Mouse (Mus musculus) liver, embryonic 11.5 days (tissue): ENCODE results near the gene Hivep3. TPM values are rescaled to one million over a fixed set of nuclear protein-coding genes. Genes with fewer than 3 reads are reported as not detected.

Source experiments
- ATAC-seq: fragments of 200-750 bp; cut with Nextera tagmentation; replicated peaks from 2 replicates; pipeline ENCODE4 v1.8.0; 2017; ENCODE audit warnings: moderate number of reproducible peaks, mild to moderate bottlenecking, moderate TSS enrichment, moderate library complexity; ENCODE audit not compliant: low FRiP score
- DNase-seq: peaks from one replicate; pipeline ENCODE4 v3.0.0-alpha.2; 2017; ENCODE audit warnings: low spot score
- H3K27ac ChIP-seq: fragments of 300-500 bp; sonication (generic); 2 replicates; pipeline ENCODE4 v1.5.1; 2014; ENCODE audit warnings: mild to moderate bottlenecking, low read depth, low read length, control low read depth
- H3K27me3 ChIP-seq: fragments of 300-500 bp; sonication (generic); replicated peaks from 2 replicates; pipeline ENCODE4 v1.6.1; 2014; ENCODE audit warnings: low read length, mixed read lengths; ENCODE audit not compliant: control insufficient read depth, insufficient read depth
- H3K36me3 ChIP-seq: fragments of 300-500 bp; sonication (generic); 2 replicates; pipeline ENCODE4 v1.6.1; 2014; ENCODE audit warnings: mild to moderate bottlenecking, low read length, moderate library complexity, mixed read lengths; ENCODE audit not compliant: control insufficient read depth, insufficient read depth
- H3K4me1 ChIP-seq: fragments of 300-500 bp; sonication (generic); replicated peaks from 2 replicates; pipeline ENCODE4 v1.6.1; 2014; ENCODE audit warnings: low read length, mixed read lengths; ENCODE audit not compliant: control insufficient read depth, insufficient read depth
- H3K4me2 ChIP-seq: fragments of 300-500 bp; sonication (generic); 2 replicates; pipeline ENCODE4 v1.6.1; 2014; ENCODE audit warnings: mild to moderate bottlenecking, control low read depth, moderate library complexity
- H3K4me3 ChIP-seq: fragments of 300-500 bp; sonication (generic); 2 replicates; pipeline ENCODE4 v1.5.1; 2014; ENCODE audit warnings: low read depth, low read length, control low read depth
- H3K9ac ChIP-seq: fragments of 300-500 bp; sonication (generic); 2 replicates; pipeline ENCODE4 v1.6.1; 2014; ENCODE audit warnings: low read depth, low read length, control low read depth
- H3K9me3 ChIP-seq: fragments of 300-500 bp; sonication (generic); 2 replicates; pipeline ENCODE4 v1.6.1; 2016; ENCODE audit warnings: low read length, inconsistent platforms, mixed read lengths; ENCODE audit not compliant: control insufficient read depth
- WGBS: fragments of 180-500 bp; shearing (Covaris S2); extraction: QIAGEN DNeasy Blood & Tissue Kit; methylation state at CpG from one replicate; pipeline ENCODE4 v1.1.7; 2014; 5-methylcytosine and 5-hydroxymethylcytosine counted together
- polyA plus RNA-seq: library from polyadenylated mRNA; unstranded; fragments of >200 nt; fragmentation: Nextera tagmentation; extraction: Ambion mirVana; gene quantifications from 2 replicates; pipeline ENCODE4 v1.2.1, GENCODE M21; 2014

Gene Hivep3
- polyA plus RNA-seq, 1 experiment from 2014 or later: 2.7 TPM

GRCm38 (mm10) chr4:119957970-119958369 lies 224.4 kb downstream of the Hivep3 start:
- Histone ChIP-seq H3K27me3 (no peaks in the 10 kb centered on the region), H3K36me3 (no peaks in the 10 kb centered on the region), H3K9me3 (no peaks in the 10 kb centered on the region), H3K4me2 (no peak overlapping the region), H3K4me3 (no peak overlapping the region), H3K4me1 (no peaks in the 10 kb centered on the region), H3K9ac (no peak overlapping the region), H3K27ac (no peak overlapping the region)
- no peak for DNase-seq
- no peak for ATAC-seq
- WGBS: 81% methylated on average over 2 of the region's 2 CpGs

GRCm38 (mm10) chr4:119959293-119959692 lies 225.7 kb downstream of the Hivep3 start:
- H3K27ac ChIP-seq: no peak overlapping the region
- 26% methylated on average over 7 of the region's 7 CpGs for WGBS

GRCm38 (mm10) chr4:119959873-119960272 lies 226.3 kb downstream of the Hivep3 start:
- no peak overlapping the region for H3K4me3 ChIP-seq
- H3K9me3 ChIP-seq: no peaks in the 10 kb centered on the region
- no peak overlapping the region for H3K4me2 ChIP-seq
- H3K4me1 ChIP-seq: no peaks in the 10 kb centered on the region
- H3K27me3 ChIP-seq: no peaks in the 10 kb centered on the region
- no peaks in the 10 kb centered on the region for H3K36me3 ChIP-seq
- no peak overlapping the region for H3K9ac ChIP-seq
- no peak for ATAC-seq
- 65% methylated on average over 1 of the region's 1 CpGs for WGBS
- H3K27ac ChIP-seq: no peak overlapping the region
- DNase-seq: no peak

More at GRCm38 (mm10) chr4:119959293-119959692, 225.7 kb downstream of the Hivep3 start:
- H3K27me3 ChIP-seq: no peaks in the 10 kb centered on the region
- no peaks in the 10 kb centered on the region for H3K36me3 ChIP-seq
- H3K9me3 ChIP-seq: no peaks in the 10 kb centered on the region
- H3K9ac ChIP-seq: no peak overlapping the region
- H3K4me2 ChIP-seq: no peak overlapping the region
- no peak overlapping the region for H3K4me3 ChIP-seq
- ATAC-seq: no peak
- no peak for DNase-seq
- no peaks in the 10 kb centered on the region for H3K4me1 ChIP-seq

GRCm38 (mm10) chr4:119960523-119960922 lies 226.9 kb downstream of the Hivep3 start:
- ATAC-seq (no peak), DNase-seq (no peak)
- Histone ChIP-seq H3K9ac (no peak overlapping the region), H3K4me1 (no peaks in the 10 kb centered on the region), H3K27me3 (no peaks in the 10 kb centered on the region), H3K36me3 (no peaks in the 10 kb centered on the region), H3K4me2 (no peak overlapping the region), H3K4me3 (no peak overlapping the region), H3K9me3 (no peaks in the 10 kb centered on the region), H3K27ac (no peak overlapping the region)
- WGBS: 85% methylated on average over 6 of the region's 6 CpGs

- Histone ChIP-seq H3K4me3 (no peak overlapping the region), H3K27ac (no peak overlapping the region), H3K4me2 (no peak overlapping the region), H3K9ac (no peak overlapping the region), H3K4me1 (no peaks in the 10 kb centered on the region), H3K27me3 (no peaks in the 10 kb centered on the region), H3K36me3 (no peaks in the 10 kb centered on the region), H3K9me3 (no peaks in the 10 kb centered on the region)
- DNase-seq (no peak), ATAC-seq (no peak)
- 74% methylated on average over 5 of the region's 5 CpGs for WGBS
Observed at GRCm38 (mm10) chr4:119961164-119961563, 227.6 kb downstream of the Hivep3 start.

GRCm38 (mm10) chr4:119962066-119962465 lies 228.5 kb downstream of the Hivep3 start:
- Histone ChIP-seq H3K4me1 (no peaks in the 10 kb centered on the region), H3K9ac (no peak overlapping the region), H3K27me3 (no peaks in the 10 kb centered on the region), H3K27ac (no peak overlapping the region), H3K9me3 (no peaks in the 10 kb centered on the region), H3K36me3 (no peaks in the 10 kb centered on the region), H3K4me3 (no peak overlapping the region), H3K4me2 (no peak overlapping the region)
- 71% methylated on average over 5 of the region's 5 CpGs for WGBS
- no peak for DNase-seq
- no peak for ATAC-seq

DNA sequence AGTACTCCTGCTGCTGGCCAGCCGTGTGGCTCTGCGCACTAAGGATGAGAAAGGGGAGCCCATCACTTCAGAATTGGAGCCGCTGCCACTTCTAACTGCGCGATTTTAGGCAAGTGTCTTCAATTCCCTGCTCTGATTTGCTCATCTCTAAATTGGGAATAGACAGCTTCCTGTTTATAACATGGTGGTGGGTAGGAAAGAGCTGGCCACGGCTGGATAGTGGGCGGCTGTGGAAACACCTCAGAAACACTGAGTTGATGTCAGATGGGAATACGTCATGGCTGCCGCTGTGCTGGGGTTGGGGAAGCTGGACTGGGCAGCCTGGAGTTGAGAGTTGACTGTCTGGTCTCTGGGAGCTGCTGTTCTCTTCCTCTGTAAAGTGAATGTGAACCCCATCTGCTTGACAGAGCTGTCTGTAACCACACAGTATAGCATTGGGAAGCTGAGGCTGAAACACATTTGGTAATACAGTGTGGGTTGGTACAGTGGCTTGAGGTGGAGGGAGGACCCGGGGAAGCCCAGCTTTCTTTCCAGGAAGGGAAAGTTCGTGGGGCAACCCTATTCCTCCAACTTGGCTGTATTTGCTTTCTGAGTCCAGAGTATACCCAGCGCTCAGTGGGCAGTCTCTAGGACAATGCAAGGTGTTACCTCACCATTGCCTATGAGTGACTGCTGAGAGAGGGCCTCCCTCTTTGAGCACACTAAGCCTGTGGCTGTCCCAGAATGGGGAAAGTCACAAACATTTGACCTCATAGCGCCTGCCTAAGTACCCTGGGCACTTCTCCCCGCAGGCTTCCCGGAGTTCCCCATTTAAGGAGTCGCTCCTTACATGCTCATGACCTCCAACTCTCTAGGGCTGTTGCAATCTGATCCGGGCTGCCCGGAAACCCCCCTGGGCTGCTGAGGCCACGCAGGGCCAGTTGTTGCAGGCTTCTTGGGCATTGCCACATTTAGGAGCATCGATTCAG lies 232.8 kb downstream of the Hivep3 start:
- Histone ChIP-seq H3K4me3 (no peak overlapping the region), H3K27ac (no peak overlapping the region), H3K9me3 (no peaks in the 10 kb centered on the region), H3K4me2 (no peak overlapping the region), H3K4me1 (no peaks in the 10 kb centered on the region), H3K9ac (no peak overlapping the region), H3K27me3 (no peaks in the 10 kb centered on the region), H3K36me3 (no peaks in the 10 kb centered on the region)
- ATAC-seq: no peak; the same call in 1 of the 2 replicates
- 47% methylated on average over 20 of the region's 20 CpGs for WGBS
- DNase-seq: no peak

DNA sequence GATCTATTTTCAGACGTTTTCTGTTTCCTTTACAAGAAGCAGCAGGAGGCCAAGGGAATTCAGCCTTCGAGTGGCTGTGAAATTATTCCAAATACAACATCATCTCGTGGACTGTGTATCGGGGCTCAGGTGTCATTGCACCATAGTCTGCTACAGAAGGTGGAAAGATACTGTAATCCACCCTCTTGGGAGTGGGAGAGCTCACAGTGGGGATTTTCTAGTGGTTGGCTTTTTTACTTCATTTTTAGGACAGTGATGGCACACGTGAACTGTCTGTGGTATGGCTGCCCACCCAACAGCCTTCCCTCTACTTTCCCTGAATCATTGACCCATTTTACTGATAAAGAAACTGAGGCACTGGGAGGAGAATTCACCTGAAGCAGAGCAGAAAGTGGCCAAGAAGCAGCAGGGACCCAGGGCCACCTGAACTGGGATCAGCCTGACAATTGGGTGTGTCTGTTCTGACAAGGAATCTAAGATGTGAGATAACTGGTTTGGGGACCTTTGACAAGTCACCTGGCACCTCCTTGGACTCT lies 233.6 kb downstream of the Hivep3 start:
- Histone ChIP-seq H3K9me3 (no peaks in the 10 kb centered on the region), H3K4me2 (no peak overlapping the region), H3K36me3 (no peaks in the 10 kb centered on the region), H3K4me1 (no peaks in the 10 kb centered on the region), H3K4me3 (no peak overlapping the region), H3K9ac (no peak overlapping the region), H3K27me3 (no peaks in the 10 kb centered on the region), H3K27ac (no peak overlapping the region)
- DNase-seq (no peak), ATAC-seq (no peak)
- 51% methylated on average over 5 of the region's 5 CpGs for WGBS

DNA sequence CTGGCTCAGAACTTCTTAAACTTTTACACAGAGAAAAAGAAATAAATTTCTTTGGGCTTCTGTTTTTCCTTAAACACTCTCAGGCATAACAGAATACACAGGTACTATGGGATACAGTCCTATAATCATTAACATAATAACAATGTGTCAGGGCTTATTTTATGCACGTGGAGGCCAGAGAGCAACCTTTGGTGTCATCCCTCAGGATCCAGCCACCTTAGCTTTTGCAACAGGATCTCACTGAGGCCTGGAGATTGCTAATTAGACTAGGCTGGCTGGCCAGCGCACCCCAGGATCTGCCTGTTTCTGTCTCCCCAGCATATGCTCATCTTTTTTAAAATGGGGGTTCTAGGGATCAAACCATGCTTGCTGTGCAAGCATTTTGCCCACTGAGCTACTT lies 234.1 kb downstream of the Hivep3 start:
- ATAC-seq (no peak), DNase-seq (no peak)
- Histone ChIP-seq H3K27ac (no peak overlapping the region), H3K9ac (no peak overlapping the region), H3K27me3 (no peaks in the 10 kb centered on the region), H3K9me3 (no peaks in the 10 kb centered on the region), H3K4me2 (no peak overlapping the region), H3K4me3 (no peak overlapping the region), H3K36me3 (no peaks in the 10 kb centered on the region), H3K4me1 (no peaks in the 10 kb centered on the region)
- 63% methylated on average over 2 of the region's 2 CpGs for WGBS
